Mouse (Mus musculus): ENCODE results near the gene Slc8b1. TPM values are rescaled to one million over a fixed set of nuclear protein-coding genes. Genes with fewer than 3 reads are reported as not detected.
"Not testable (repeated sequence)": the region's sequence is repeated elsewhere in the genome, so short reads cannot be mapped to it uniquely, and the experiment has no call there.

Slc8b1 gene
- total RNA-seq, 2 experiments from 2014 or later, result 12.5 to 13.9 TPM

GRCm38 (mm10) chr5:120495064-120495702 is 15.8 kb upstream of the Slc8b1 start:
- intact Hi-C loops (cut with DNase I), result no loop called here
- no peak for DNase-seq

DNA sequence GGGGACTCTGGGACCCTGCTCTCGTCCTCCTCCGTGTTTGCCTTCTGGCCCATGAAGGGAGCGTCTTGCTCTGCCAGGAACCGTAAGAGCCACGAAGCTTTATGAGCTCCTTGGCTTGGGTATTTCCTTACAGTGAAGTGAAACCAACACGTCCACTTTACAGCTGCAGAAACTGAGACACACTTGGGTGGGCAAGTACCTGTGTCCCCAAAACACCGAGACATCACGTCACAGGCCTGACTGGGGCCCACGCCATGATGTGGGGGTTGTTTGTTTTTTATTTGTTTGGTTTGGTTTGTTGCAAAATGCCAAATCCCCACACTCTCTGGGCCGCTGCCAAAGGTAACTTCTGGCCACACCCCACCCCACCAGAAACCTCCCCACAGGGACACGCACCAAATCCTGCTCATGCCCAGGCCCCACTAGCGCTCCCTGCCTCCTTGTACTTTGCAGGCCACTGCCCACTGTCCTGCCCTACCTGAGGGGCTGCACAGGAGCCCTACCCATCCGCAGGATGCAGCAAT is 15.2 kb upstream of the Slc8b1 start:
- intact Hi-C loops (cut with DNase I), result no loop called here
- no peak for DNase-seq

DNA sequence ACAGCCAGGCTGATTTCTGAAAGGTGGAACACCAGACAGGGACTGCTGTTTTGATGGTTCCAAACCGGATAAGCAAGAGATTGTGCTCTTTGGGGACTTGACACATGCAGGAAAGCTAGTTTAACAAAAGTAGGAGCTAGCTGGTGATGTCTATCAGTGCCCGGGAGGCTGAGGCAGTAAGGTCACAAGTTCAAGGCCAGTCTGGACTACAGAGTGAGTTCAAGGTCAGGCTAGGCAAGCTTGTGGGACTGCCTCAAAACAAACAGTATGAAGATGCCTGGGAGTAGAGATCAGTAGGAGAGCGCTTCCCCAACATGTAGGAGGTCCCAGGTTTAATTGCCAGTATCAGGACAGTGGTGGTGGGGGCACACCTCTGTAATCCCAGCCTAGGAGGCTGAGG is 13.9 kb upstream of the Slc8b1 start:
- no peak for DNase-seq
- intact Hi-C loops (cut with DNase I), result no loop called here

DNA sequence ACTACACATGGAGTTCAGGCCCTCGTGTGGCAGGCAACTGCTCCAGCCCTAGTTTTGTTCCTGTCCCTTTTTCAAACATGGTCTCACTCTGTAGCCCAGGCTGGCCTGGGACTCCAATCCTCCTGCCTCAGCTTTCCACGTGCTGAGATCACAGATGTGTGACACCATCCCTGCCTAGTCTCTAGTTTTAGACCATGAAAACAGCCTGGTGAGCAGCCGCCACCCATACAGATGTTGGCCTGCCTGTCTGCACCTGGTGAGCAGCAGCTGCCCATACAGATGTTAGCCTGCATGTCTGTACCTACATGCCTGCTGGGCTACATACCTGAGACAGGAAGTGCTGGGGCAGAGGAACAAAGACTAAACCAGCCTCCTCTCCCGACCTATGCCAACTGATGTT is 11.8 kb upstream of the Slc8b1 start:
- intact Hi-C loops (cut with DNase I), result no loop called here
- DNase-seq, result no peak

DNA sequence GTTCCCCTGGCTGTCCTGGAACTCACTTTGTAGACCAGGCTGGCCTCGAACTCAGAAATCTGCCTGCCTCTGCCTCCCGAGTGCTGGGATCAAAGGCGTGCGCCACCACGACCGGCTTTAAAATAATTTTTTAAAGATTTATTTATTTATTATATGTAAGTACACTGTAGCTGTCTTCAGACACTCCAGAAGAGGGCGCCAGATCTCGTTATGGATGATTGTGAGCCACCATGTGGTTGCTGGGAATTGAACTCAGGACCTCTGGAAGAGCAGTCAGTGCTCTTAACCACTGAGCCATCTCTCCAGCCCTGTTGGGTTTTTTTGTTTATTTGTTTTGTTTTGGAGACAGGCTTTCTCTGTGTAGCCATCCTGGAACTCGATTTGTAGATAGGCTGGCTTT is 10.4 kb upstream of the Slc8b1 start:
- intact Hi-C loops (cut with DNase I), result loop anchor here (10.0 kb wide), 1 partner anchor 244 kb away; the partner anchor contains the start of gene Oas2
- DNase-seq, result not testable (repeated sequence)

DNA sequence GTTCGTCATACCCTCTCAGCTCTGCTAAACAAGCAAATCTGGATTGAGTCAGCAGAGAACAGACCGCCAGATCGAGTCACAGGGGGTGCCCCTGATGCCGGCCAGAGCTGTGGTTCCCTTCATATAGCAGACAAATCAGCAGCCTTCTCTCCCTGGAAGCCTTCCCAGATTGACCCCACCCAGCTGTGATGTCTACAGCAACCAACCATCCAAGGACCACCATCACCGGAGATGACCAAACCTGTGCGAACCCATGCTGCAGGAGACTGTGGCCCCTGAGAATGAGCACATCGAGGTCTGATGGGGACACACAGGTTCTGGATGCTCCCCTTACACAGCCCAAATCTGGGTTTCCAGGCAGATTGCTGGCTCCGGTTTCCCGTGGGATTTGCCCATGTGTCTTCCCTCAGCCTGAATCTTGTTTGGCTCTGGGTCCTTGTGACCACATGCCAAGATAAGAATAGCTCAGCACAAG is 8.8 kb upstream of the Slc8b1 start:
- intact Hi-C loops (cut with DNase I), result loop anchor here (2.0 to 10.0 kb wide), 2 partner anchors 243 to 311 kb away; partner anchors contain the start of genes Oas1c and Oas2
- no peak for DNase-seq

- DNase-seq, result no peak
- intact Hi-C loops (cut with DNase I), result loop anchor here (2.0 to 10.0 kb wide), 2 partner anchors 242 to 310 kb away; partner anchors contain the start of genes Oas1c and Oas2
Observed at GRCm38 (mm10) chr5:120502675-120503143, 8.3 kb upstream of the Slc8b1 start.

GRCm38 (mm10) chr5:120503144-120503795 is 7.7 kb upstream of the Slc8b1 start, which contains the start of gene Plbd2:
Plbd2 (minus strand) TSS chr5:120503625.
- intact Hi-C loops (cut with DNase I), result loop anchor here (2.0 to 10.0 kb wide), 2 partner anchors 242 to 310 kb away; partner anchors contain the start of genes Oas1c and Oas2
- DNase-seq, result peak; percentile 81 to 85

DNA sequence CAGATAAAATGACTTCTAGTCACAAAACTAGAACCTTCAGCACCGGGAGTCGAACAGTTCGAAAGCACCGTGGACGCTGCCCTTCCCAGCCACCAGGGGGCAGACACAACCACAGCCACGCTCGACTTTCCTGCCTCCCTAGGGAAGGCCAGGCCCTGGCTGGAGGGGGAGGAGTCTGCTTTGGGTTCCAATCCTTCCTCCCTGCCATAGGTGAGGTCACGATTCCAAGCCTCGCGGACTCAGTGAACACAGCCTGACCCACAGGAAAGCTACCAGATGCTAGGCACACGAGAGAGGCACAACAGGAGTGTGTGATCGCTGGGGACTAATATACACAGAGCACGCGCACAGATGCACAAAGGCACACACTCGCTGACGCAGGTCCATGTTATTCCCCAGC is 5.6 kb upstream of the Slc8b1 start:
- peak; percentile 87 to 89 for DNase-seq
- intact Hi-C loops (cut with DNase I), result loop anchor here (1.0 to 10.0 kb wide), 2 partner anchors 100 to 239 kb away; partner anchors contain the start of gene Oas2

DNA sequence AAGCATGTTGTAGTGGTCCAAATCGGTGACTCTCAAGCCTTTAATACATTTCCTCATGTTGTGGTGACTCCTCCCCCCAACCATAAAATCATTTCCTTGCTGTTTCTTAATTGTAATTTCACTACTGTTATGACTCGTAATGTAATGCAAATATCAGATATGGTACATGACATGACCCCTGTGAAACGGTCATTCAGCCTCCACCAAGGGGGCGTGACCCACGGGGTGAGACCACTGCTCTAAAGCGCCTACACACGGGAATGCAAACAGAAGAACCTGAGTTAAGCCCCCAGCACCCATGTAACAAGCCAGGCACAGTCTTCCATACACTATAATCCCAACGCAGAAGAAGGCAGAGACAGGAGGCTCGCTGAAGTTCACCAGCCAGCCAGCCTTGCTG is 5.2 kb upstream of the Slc8b1 start:
- intact Hi-C loops (cut with DNase I), result loop anchor here (1.0 to 10.0 kb wide), 2 partner anchors 100 to 239 kb away; partner anchors contain the start of gene Oas2
- DNase-seq, result no peak

- DNase-seq, result no peak
- intact Hi-C loops (cut with DNase I), result loop anchor here (10.0 kb wide), 1 partner anchor 238 kb away; the partner anchor contains the start of gene Oas2
Observed at GRCm38 (mm10) chr5:120506490-120506889, 4.5 kb upstream of the Slc8b1 start.

- intact Hi-C loops (cut with DNase I), result loop anchor here (10.0 kb wide), 1 partner anchor 237 kb away; the partner anchor contains the start of gene Oas2
- DNase-seq, result no peak
Observed at GRCm38 (mm10) chr5:120507311-120507710, 3.7 kb upstream of the Slc8b1 start.

- DNase-seq, result peak; percentile 49 to 65
- intact Hi-C loops (cut with DNase I), result loop anchor here (2.0 kb wide), 1 partner anchor 77 kb away; the partner anchor contains the start of genes Iqcd and Tpcn1
Observed at GRCm38 (mm10) chr5:120511643-120512220, 764 bp downstream of the Slc8b1 start.

- intact Hi-C loops (cut with DNase I), result no loop called here
- no peak for DNase-seq
Observed at GRCm38 (mm10) chr5:120512911-120513555, 2.1 kb downstream of the Slc8b1 start.

- DNase-seq, result peak in 1 of 2 experiments; percentile 49
- intact Hi-C loops (cut with DNase I), result no loop called here
Observed at GRCm38 (mm10) chr5:120514031-120514677, 3.2 kb downstream of the Slc8b1 start.

- intact Hi-C loops (cut with DNase I), result loop anchor here (5.0 kb wide), 1 partner anchor 48 kb away; no protein-coding TSS in a partner anchor
- DNase-seq, result peak; percentile 41 to 50
Observed at GRCm38 (mm10) chr5:120514754-120515153, 3.8 kb downstream of the Slc8b1 start.

GRCm38 (mm10) chr5:120515451-120515850 is 4.5 kb downstream of the Slc8b1 start:
- intact Hi-C loops (cut with DNase I), result loop anchor here (5.0 kb wide), 1 partner anchor 47 kb away; no protein-coding TSS in a partner anchor
- DNase-seq, result no peak

- peak; percentile 43 to 64 for DNase-seq
- intact Hi-C loops (cut with DNase I), result loop anchor here (5.0 kb wide), 1 partner anchor 46 kb away; no protein-coding TSS in a partner anchor
Observed at GRCm38 (mm10) chr5:120516221-120516984, 5.4 kb downstream of the Slc8b1 start.
